Mouse (Mus musculus): ENCODE results near the gene Stk4. TPM values are rescaled to one million over a fixed set of nuclear protein-coding genes. Genes with fewer than 3 reads are reported as not detected.
A peak's percentile ranks its signal among the peaks of the same experiment; 100 is the strongest.
"Not testable (repeated sequence)": the region's sequence is repeated elsewhere in the genome, so short reads cannot be mapped to it uniquely, and the experiment has no call there.

Gene Stk4
- polyA plus RNA-seq, 1 experiment from 2014 or later = 19.0 TPM

GRCm38 (mm10) chr2:164054671-164055070, 15.5 kb upstream of the Stk4 start:
- WGBS = 93% methylated on average over 8 of the region's 8 CpGs
- Histone ChIP-seq H3K4me3 (no peak overlapping the region), H3K27me3 (no peaks in the 10 kb centered on the region), H3K4me1 (no peaks in the 10 kb centered on the region), H3K27ac (no peak overlapping the region), H3K9ac (no peak overlapping the region), H3K9me3 (no peaks in the 10 kb centered on the region), H3K4me2 (no peak overlapping the region), H3K36me3 (peaks cover 79% of the 10 kb centered on the region)
- no peak for ATAC-seq (ENCODE audit: insufficient number of reproducible peaks, insufficient read depth, low FRiP score, low TSS enrichment, low read depth)

DNA sequence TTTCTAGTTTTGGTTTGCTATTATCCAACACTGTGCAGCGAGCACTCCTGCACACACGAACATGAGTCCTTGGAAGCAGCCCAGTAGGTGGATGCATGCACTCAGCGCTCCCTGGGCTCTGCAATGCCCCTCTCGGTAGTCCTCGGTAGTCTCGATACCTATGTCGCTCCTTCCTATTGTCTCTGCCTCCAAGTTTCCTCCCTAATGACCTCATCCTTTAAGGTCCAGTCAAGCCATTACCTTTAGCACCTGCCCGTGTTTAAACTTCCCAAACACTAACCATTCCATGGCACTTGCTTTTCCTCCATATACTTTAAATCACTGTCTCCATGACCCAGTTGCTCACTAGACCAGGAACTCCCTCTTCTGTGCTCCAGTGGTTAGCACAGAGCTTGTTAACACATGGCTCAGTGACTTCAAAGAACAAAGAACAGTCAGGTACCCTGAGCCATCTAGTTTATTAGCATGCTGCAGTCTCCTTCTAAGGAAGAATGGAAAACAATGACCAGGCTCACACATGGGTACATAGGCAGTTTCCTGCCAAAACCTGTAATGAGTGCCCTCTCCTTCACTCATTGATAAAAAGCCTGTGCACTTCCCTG, 10.4 kb upstream of the Stk4 start:
- Histone ChIP-seq H3K36me3 (peaks cover 91% of the 10 kb centered on the region), H3K4me2 (no peak overlapping the region), H3K27ac (no peak overlapping the region), H3K27me3 (no peaks in the 10 kb centered on the region), H3K4me1 (no peaks in the 10 kb centered on the region), H3K9ac (no peak overlapping the region), H3K9me3 (no peaks in the 10 kb centered on the region), H3K4me3 (no peak overlapping the region)
- WGBS = 92% methylated on average over 8 of the region's 8 CpGs
- ATAC-seq (ENCODE audit: insufficient number of reproducible peaks, insufficient read depth, low FRiP score, low TSS enrichment, low read depth) = no peak

DNA sequence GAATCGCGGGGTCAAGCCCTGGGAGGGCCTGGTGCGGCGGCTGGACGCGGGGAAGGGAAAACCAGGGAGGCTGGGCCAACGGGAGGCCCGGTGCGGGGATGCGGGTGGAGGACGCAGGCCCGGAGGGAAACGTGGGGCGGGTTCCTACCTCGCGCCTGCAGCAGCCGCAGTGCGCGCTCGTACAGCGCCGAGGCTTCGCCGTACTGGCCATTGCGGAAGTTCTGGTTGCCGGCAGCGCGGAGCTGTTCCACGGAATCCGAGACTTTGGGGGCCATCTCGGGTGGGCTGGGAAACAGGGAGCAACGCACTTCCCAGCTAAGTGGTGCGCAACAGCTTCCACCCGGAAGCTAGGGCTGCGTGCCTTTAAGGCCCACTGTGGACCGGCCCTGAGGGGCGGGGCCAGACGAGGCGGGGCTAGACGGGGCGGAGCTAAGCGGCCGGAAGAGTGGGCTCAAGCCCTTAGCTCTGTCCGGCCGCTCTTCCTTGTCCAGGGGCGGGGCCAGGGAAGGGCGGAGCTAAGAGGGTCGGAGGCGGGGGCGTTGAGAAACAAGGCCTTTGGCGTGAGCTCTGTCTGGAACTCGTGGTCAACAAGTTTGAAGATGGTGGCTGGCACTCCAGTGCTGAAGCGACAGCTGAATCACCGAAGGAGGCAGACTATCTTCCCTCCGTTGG, 779 bp downstream of the Stk4 start, which contains the start of gene Tomm34:
Tomm34 (minus strand) TSS at position 405 of the 672 bp plus-strand sequence.
- Histone ChIP-seq H3K4me1 (peaks cover 39% of the 10 kb centered on the region), H3K36me3 (peaks cover 10% of the 10 kb centered on the region), H3K27me3 (no peaks in the 10 kb centered on the region), H3K27ac (peak within 1 kb of the TSS; percentile 88), H3K4me2 (peak within 1 kb of the TSS; percentile 89), H3K9me3 (no peaks in the 10 kb centered on the region), H3K4me3 (peak within 1 kb of the TSS; percentile 95), H3K9ac (peak within 1 kb of the TSS; percentile 93)
- 1% methylated on average over 53 of the region's 55 CpGs for WGBS
- peak; percentile 92 for ATAC-seq (ENCODE audit: insufficient number of reproducible peaks, insufficient read depth, low FRiP score, low TSS enrichment, low read depth)

DNA sequence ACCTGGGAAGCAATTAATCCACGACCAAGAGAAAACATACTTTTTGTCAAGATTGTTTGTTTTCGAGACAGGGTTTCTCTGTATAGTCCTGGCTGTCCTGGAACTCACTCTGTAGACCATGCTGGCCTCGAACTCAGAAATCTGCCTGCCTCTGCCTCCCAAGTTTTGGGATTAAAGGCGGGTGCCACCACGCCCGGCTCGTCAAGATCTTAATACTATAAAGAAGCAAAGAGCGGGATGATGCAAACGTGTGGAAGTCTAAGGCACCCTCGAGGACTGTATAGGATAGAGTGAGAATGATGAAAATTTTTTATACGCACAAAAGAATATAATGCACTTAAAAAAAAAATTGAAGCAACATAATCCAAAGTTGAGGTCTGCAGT, 1.3 kb downstream of the Stk4 start:
- peak overlapping the region; percentile 95 for H3K4me3 ChIP-seq
- not testable (repeated sequence) for H3K36me3 ChIP-seq; ATAC-seq (ENCODE audit: insufficient number of reproducible peaks, insufficient read depth, low FRiP score, low TSS enrichment, low read depth); H3K9me3 ChIP-seq; H3K27me3 ChIP-seq
- peak overlapping the region; percentile 88 for H3K27ac ChIP-seq
- H3K9ac ChIP-seq = peak overlapping the region; percentile 93; the same call in 1 of the 2 replicates
- H3K4me2 ChIP-seq = peak overlapping the region; percentile 89
- 76% methylated on average over 11 of the region's 11 CpGs for WGBS
- peaks cover 39% of the 10 kb centered on the region for H3K4me1 ChIP-seq

GRCm38 (mm10) chr2:164072109-164072508, 2.0 kb downstream of the Stk4 start:
- Histone ChIP-seq H3K4me3 (no peak overlapping the region), H3K9ac (no peak overlapping the region), H3K4me1 (peaks cover 39% of the 10 kb centered on the region), H3K27me3 (no peaks in the 10 kb centered on the region), H3K27ac (no peak overlapping the region), H3K9me3 (no peaks in the 10 kb centered on the region), H3K36me3 (peaks cover 3% of the 10 kb centered on the region; the same call in 1 of the 2 replicates), H3K4me2 (no peak overlapping the region)
- ATAC-seq (ENCODE audit: insufficient number of reproducible peaks, insufficient read depth, low FRiP score, low TSS enrichment, low read depth) = no peak
- 41% methylated on average over 2 of the region's 2 CpGs for WGBS

GRCm38 (mm10) chr2:164073120-164073519, 3.0 kb downstream of the Stk4 start:
- Histone ChIP-seq H3K27ac (no peak overlapping the region), H3K4me3 (no peak overlapping the region), H3K36me3 (peaks cover 1% of the 10 kb centered on the region; the same call in 1 of the 2 replicates), H3K27me3 (no peaks in the 10 kb centered on the region), H3K4me1 (peaks cover 36% of the 10 kb centered on the region), H3K9ac (no peak overlapping the region), H3K4me2 (no peak overlapping the region), H3K9me3 (no peaks in the 10 kb centered on the region)
- WGBS = 79% methylated on average over 7 of the region's 7 CpGs
- no peak for ATAC-seq (ENCODE audit: insufficient number of reproducible peaks, insufficient read depth, low FRiP score, low TSS enrichment, low read depth)

DNA sequence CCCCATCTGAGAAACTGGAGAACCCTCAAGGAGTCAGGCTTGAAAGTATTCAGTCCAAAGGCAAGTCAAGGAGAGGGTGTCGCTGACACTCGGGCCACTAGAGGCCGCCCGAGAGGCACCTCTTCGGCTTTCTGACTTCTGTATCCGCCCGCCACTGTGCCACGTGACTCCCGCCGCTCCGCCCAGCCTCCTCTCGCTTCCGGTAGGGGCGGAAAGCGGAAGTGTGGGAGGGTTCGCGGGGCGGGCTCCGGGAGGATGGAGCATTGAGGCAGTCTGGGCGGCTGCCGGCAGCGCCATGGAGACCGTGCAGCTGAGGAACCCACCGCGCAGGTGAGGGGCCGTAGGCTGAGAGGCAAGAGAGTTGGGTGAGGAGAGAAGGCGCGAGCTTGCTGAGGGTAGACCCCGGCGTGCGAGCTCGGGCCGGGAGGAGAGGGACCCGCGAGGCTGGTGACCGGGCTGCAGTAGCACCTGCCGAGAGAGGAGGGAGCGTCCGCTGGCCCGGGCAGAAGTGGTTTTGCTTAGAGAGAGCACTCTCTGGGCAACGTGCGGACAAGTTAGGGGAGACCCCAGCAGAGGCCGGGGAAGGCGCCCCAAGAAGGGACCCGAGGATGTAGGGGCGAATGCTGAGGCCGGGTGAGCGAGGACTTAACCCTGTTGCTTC, 3.9 kb downstream of the Stk4 start:
- H3K36me3 ChIP-seq = no peaks in the 10 kb centered on the region
- peak; percentile 80 for ATAC-seq (ENCODE audit: insufficient number of reproducible peaks, insufficient read depth, low FRiP score, low TSS enrichment, low read depth)
- peaks cover 27% of the 10 kb centered on the region for H3K4me1 ChIP-seq
- H3K4me2 ChIP-seq = peak overlapping the region; percentile 92
- under 1% methylated on average over 48 of the region's 48 CpGs for WGBS
- H3K9ac ChIP-seq = peak overlapping the region; percentile 88
- H3K9me3 ChIP-seq = no peaks in the 10 kb centered on the region
- 0 out of 2 replicates have a peak overlapping the region, but pooled peaks have one; percentile 28 for H3K27ac ChIP-seq
- peak overlapping the region; percentile 95 for H3K4me3 ChIP-seq
- no peaks in the 10 kb centered on the region for H3K27me3 ChIP-seq

DNA sequence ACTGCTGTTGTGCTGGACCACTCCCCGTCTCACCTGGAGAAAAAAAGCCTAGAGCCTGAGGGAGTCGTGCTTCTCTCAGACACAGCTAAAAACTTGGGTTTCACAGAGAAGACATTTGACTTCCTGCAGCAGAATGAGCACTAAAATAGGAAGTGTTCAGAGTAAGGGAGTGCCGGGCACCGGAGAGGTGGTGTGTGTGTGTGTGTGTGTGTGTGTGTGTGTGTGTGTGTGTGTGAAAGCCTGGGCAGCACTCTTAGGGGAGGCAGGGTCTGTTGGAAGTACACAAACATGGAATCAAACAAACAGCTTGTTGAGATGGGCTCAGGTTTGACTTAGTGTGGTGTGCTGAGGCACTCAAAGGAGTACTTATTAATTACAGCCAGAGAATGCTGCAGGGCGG, 5.0 kb downstream of the Stk4 start:
- H3K27me3 ChIP-seq = no peaks in the 10 kb centered on the region
- H3K4me2 ChIP-seq = peak overlapping the region; percentile 92
- WGBS = 41% methylated on average over 5 of the region's 5 CpGs
- H3K9me3 ChIP-seq = no peaks in the 10 kb centered on the region
- H3K9ac ChIP-seq = peak overlapping the region; percentile 88
- peaks cover 7% of the 10 kb centered on the region for H3K36me3 ChIP-seq
- H3K27ac ChIP-seq = no peak overlapping the region
- no peak for ATAC-seq (ENCODE audit: insufficient number of reproducible peaks, insufficient read depth, low FRiP score, low TSS enrichment, low read depth)
- peaks cover 16% of the 10 kb centered on the region for H3K4me1 ChIP-seq
- H3K4me3 ChIP-seq = peak overlapping the region; percentile 95

GRCm38 (mm10) chr2:164076874-164077425, 6.8 kb downstream of the Stk4 start:
- Histone ChIP-seq H3K9me3 (no peaks in the 10 kb centered on the region), H3K4me3 (no peak overlapping the region), H3K36me3 (peaks cover 26% of the 10 kb centered on the region), H3K27me3 (no peaks in the 10 kb centered on the region), H3K4me1 (peaks cover 16% of the 10 kb centered on the region), H3K4me2 (no peak overlapping the region), H3K9ac (no peak overlapping the region), H3K27ac (no peak overlapping the region)
- no peak for ATAC-seq (ENCODE audit: insufficient number of reproducible peaks, insufficient read depth, low FRiP score, low TSS enrichment, low read depth)
- WGBS = 89% methylated on average over 8 of the region's 8 CpGs

GRCm38 (mm10) chr2:164077875-164078274, 7.8 kb downstream of the Stk4 start:
- H3K4me1 ChIP-seq = peaks cover 12% of the 10 kb centered on the region
- no peak overlapping the region for H3K4me2 ChIP-seq
- H3K9ac ChIP-seq = no peak overlapping the region
- WGBS = 90% methylated on average over 5 of the region's 5 CpGs
- peaks cover 34% of the 10 kb centered on the region for H3K36me3 ChIP-seq
- ATAC-seq (ENCODE audit: insufficient number of reproducible peaks, insufficient read depth, low FRiP score, low TSS enrichment, low read depth) = no peak
- H3K9me3 ChIP-seq = no peaks in the 10 kb centered on the region
- H3K4me3 ChIP-seq = no peak overlapping the region
- H3K27ac ChIP-seq = no peak overlapping the region
- H3K27me3 ChIP-seq = no peaks in the 10 kb centered on the region

DNA sequence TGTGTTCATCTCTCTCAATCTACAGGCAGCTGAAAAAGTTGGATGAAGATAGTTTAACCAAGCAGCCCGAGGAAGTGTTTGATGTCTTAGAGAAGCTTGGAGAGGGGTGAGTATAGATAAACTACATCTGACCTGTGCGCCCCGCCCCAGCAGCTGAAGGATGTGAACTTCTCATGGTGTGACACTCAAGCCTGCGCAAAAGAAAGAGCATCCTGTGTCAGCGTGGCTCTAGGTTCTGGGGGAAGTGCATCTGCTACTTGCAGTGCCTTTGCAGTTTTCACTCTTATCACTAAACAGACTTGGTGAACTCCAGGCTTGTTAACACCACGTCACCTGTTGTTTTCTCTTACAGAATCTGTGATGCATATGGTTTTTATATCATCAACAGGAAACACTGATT, 9.4 kb downstream of the Stk4 start:
- Histone ChIP-seq H3K36me3 (peaks cover 48% of the 10 kb centered on the region), H3K4me3 (no peak overlapping the region), H3K9me3 (no peaks in the 10 kb centered on the region), H3K27ac (no peak overlapping the region), H3K4me2 (no peak overlapping the region), H3K27me3 (no peaks in the 10 kb centered on the region), H3K9ac (no peak overlapping the region), H3K4me1 (peaks cover 12% of the 10 kb centered on the region)
- 86% methylated on average over 6 of the region's 6 CpGs for WGBS
- ATAC-seq (ENCODE audit: insufficient number of reproducible peaks, insufficient read depth, low FRiP score, low TSS enrichment, low read depth) = no peak
